Mouse (Mus musculus) spleen, adult 2 months (tissue): Measurements from ENCODE around the gene Cyp46a1.

Source experiments
- CTCF ChIP-seq: fragments of 200-500 bp; IDR thresholded peaks from 2 replicates; pipeline ENCODE4 v1.5.1; 2011; ENCODE audit warnings: mild to moderate bottlenecking, inconsistent platforms; ENCODE audit not compliant: insufficient read depth, insufficient read length, insufficient replicate concordance; ENCODE audit errors: extremely low read depth
- POLR2A ChIP-seq: fragments of 200-500 bp; IDR thresholded peaks from 2 replicates; pipeline ENCODE4 v1.6.1; 2011; ENCODE audit warnings: low read depth, low read length, inconsistent platforms

DNA sequence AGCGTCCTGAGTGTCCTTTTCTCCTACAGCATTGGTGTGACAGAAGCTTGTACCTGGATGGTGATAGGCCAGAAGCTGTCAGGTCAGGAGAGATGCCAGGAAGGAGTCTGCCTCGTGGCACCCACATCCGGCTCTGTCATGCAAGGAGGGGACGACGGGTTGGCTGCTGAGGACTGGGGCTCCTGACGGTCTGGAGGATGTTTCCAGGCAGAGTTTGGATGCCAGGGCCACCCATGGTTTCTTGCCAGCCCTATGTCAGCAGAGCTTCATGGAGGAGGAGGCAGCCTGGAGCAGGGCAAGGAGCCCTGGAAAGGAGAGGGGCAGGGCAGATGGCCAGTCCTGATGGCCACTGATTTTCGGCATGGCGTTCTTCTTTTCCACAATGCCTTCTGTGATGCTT, 65.0 kb downstream of the Cyp46a1 start:
- TF ChIP-seq POLR2A (no peak), CTCF (no peak)
